Mouse (Mus musculus): Measurements from ENCODE around the gene Snx4. TPM values are rescaled to one million over a fixed set of nuclear protein-coding genes. Genes with fewer than 3 reads are reported as not detected.

Gene Snx4
- total RNA-seq, 2 experiments from 2014 or later: 47.2 to 50.5 TPM

- DNase-seq (ENCODE audit: low spot score in 2 of 2): no peak
Observed at GRCm38 (mm10) chr16:33267616-33268253, 16.5 kb downstream of the Snx4 start.

- DNase-seq (ENCODE audit: low spot score in 2 of 2): no peak
Observed at GRCm38 (mm10) chr16:33271824-33272223, 20.6 kb downstream of the Snx4 start.

GRCm38 (mm10) chr16:33283079-33283478 lies 31.8 kb downstream of the Snx4 start:
- DNase-seq (ENCODE audit: low spot score in 2 of 2): no peak

GRCm38 (mm10) chr16:33288536-33288935 lies 37.3 kb downstream of the Snx4 start:
- DNase-seq (ENCODE audit: low spot score in 2 of 2): no peak

GRCm38 (mm10) chr16:33289981-33290380 lies 38.7 kb downstream of the Snx4 start:
- no peak for DNase-seq (ENCODE audit: low spot score in 2 of 2)

GRCm38 (mm10) chr16:33292241-33292640 lies 41.0 kb downstream of the Snx4 start:
- no peak for DNase-seq (ENCODE audit: low spot score in 2 of 2)

GRCm38 (mm10) chr16:33294681-33295080 lies 43.4 kb downstream of the Snx4 start:
- no peak for DNase-seq (ENCODE audit: low spot score in 2 of 2)

- no peak for DNase-seq (ENCODE audit: low spot score in 2 of 2)
Observed at GRCm38 (mm10) chr16:33295321-33295720, 44.1 kb downstream of the Snx4 start.

- DNase-seq (ENCODE audit: low spot score in 2 of 2): no peak
Observed at GRCm38 (mm10) chr16:33297493-33297892, 46.3 kb downstream of the Snx4 start.

GRCm38 (mm10) chr16:33306633-33307070 lies 55.4 kb downstream of the Snx4 start:
- DNase-seq (ENCODE audit: low spot score in 2 of 2): peak; percentile 59 to 76

GRCm38 (mm10) chr16:33307761-33308160 lies 56.5 kb downstream of the Snx4 start:
- no peak for DNase-seq (ENCODE audit: low spot score in 2 of 2)

- DNase-seq (ENCODE audit: low spot score in 2 of 2): no peak
Observed at GRCm38 (mm10) chr16:33309066-33309465, 57.8 kb downstream of the Snx4 start.

- no peak for DNase-seq (ENCODE audit: low spot score in 2 of 2)
Observed at GRCm38 (mm10) chr16:33315611-33316010, 64.4 kb downstream of the Snx4 start.

- DNase-seq (ENCODE audit: low spot score in 2 of 2): no peak
Observed at GRCm38 (mm10) chr16:33317646-33318045, 66.4 kb downstream of the Snx4 start.

- no peak for DNase-seq (ENCODE audit: low spot score in 2 of 2)
Observed at GRCm38 (mm10) chr16:33318059-33318458, 66.8 kb downstream of the Snx4 start.

- DNase-seq (ENCODE audit: low spot score in 2 of 2): no peak
Observed at GRCm38 (mm10) chr16:33325704-33326455, 74.6 kb downstream of the Snx4 start.

GRCm38 (mm10) chr16:33326589-33326988 lies 75.3 kb downstream of the Snx4 start:
- DNase-seq (ENCODE audit: low spot score in 2 of 2): no peak

GRCm38 (mm10) chr16:33327101-33327500 lies 75.9 kb downstream of the Snx4 start:
- no peak for DNase-seq (ENCODE audit: low spot score in 2 of 2)

- no peak for DNase-seq (ENCODE audit: low spot score in 2 of 2)
Observed at GRCm38 (mm10) chr16:33333015-33333414, 81.8 kb downstream of the Snx4 start.

GRCm38 (mm10) chr16:33337177-33337576 lies 85.9 kb downstream of the Snx4 start:
- peak; percentile 43 to 57 for DNase-seq (ENCODE audit: low spot score in 2 of 2)

- DNase-seq (ENCODE audit: low spot score in 2 of 2): no peak
Observed at GRCm38 (mm10) chr16:33337681-33338080, 86.4 kb downstream of the Snx4 start.

- no peak for DNase-seq (ENCODE audit: low spot score in 2 of 2)
Observed at GRCm38 (mm10) chr16:33338492-33338891, 87.2 kb downstream of the Snx4 start.

GRCm38 (mm10) chr16:33339476-33339875 lies 88.2 kb downstream of the Snx4 start:
- DNase-seq (ENCODE audit: low spot score in 2 of 2): no peak

Measured in layer of hippocampus, postnatal 14 days (tissue).